Mouse (Mus musculus) erythroid progenitor cell, adult 5-6 weeks (primary cell): ENCODE measurements around the gene Prdm12. TPM values are rescaled to one million over a fixed set of nuclear protein-coding genes. Genes with fewer than 3 reads are reported as not detected.
A peak's percentile ranks its signal among the peaks of the same experiment; 100 is the strongest.

Source experiments
- ATAC-seq: replicated peaks from 2 replicates; pipeline ENCODE4 v1.8.0; 2016; ENCODE audit warnings: moderate number of reproducible peaks, mild to moderate bottlenecking, moderate TSS enrichment, inconsistent platforms; ENCODE audit not compliant: poor library complexity, low FRiP score, severe bottlenecking
- total RNA-seq, 2 experiments: library from RNA; stranded (forward) in 1 of 2; stranded (reverse) in 1 of 2; fragments of 150-400 nt in 1 of 2; fragments of 186-747, 209-891 nt in 1 of 2; gene quantifications; 2 replicates each; pipeline versions ENCODE4 v1.2.3 to v1.2.4; 2015 to 2017; ENCODE audit warnings: low replicate concordance in 2 of 2

Gene Prdm12
- total RNA-seq (2015; ENCODE audit: low replicate concordance) (not detected in 2 replicates), total RNA-seq (2017; ENCODE audit: low replicate concordance) (not detected in 2 replicates)

- no peak for ATAC-seq
Measured at GRCm38 (mm10) chr2:31639901-31640608, at the start of gene Prdm12. Gene Prdm12 (plus strand): TSS chr2:31640037.

GRCm38 (mm10) chr2:31591799-31592484 is 47.9 kb upstream of the Prdm12 start:
- no peak for ATAC-seq

GRCm38 (mm10) chr2:31607555-31607954 is 32.3 kb upstream of the Prdm12 start:
- ATAC-seq: peak; percentile 75

GRCm38 (mm10) chr2:31609859-31610261 is 30.0 kb upstream of the Prdm12 start:
- ATAC-seq: no peak

GRCm38 (mm10) chr2:31610922-31611321 is 28.9 kb upstream of the Prdm12 start:
- no peak for ATAC-seq

GRCm38 (mm10) chr2:31611400-31611799 is 28.4 kb upstream of the Prdm12 start:
- ATAC-seq: no peak

GRCm38 (mm10) chr2:31612627-31613026 is 27.2 kb upstream of the Prdm12 start:
- no peak for ATAC-seq

GRCm38 (mm10) chr2:31613781-31614180 is 26.1 kb upstream of the Prdm12 start:
- no peak for ATAC-seq

- no peak for ATAC-seq
Measured at GRCm38 (mm10) chr2:31618484-31619161, 21.2 kb upstream of the Prdm12 start.

GRCm38 (mm10) chr2:31619208-31619607 is 20.6 kb upstream of the Prdm12 start:
- ATAC-seq: no peak

GRCm38 (mm10) chr2:31633531-31633930 is 6.3 kb upstream of the Prdm12 start:
- ATAC-seq: no peak

- ATAC-seq: no peak
Measured at GRCm38 (mm10) chr2:31635281-31636137, 4.3 kb upstream of the Prdm12 start.

- ATAC-seq: no peak
Measured at GRCm38 (mm10) chr2:31636138-31636741, 3.6 kb upstream of the Prdm12 start.

- ATAC-seq: no peak
Measured at GRCm38 (mm10) chr2:31636742-31637141, 3.1 kb upstream of the Prdm12 start.

GRCm38 (mm10) chr2:31637311-31637710 is 2.5 kb upstream of the Prdm12 start:
- no peak for ATAC-seq

- no peak for ATAC-seq
Measured at GRCm38 (mm10) chr2:31637807-31638206, 2.0 kb upstream of the Prdm12 start.

GRCm38 (mm10) chr2:31638581-31639465 is 1.0 kb upstream of the Prdm12 start:
- ATAC-seq: no peak

- no peak for ATAC-seq
Measured at GRCm38 (mm10) chr2:31639466-31639760, 424 bp upstream of the Prdm12 start.
